Mouse (Mus musculus): ENCODE data around the gene 4930558K02Rik.

4930558K02Rik gene

GRCm38 (mm10) chr1:161951009-161951779 is 28.2 kb downstream of the 4930558K02Rik start:
- DNase-seq (ENCODE audit: low spot score): no peak

DNA sequence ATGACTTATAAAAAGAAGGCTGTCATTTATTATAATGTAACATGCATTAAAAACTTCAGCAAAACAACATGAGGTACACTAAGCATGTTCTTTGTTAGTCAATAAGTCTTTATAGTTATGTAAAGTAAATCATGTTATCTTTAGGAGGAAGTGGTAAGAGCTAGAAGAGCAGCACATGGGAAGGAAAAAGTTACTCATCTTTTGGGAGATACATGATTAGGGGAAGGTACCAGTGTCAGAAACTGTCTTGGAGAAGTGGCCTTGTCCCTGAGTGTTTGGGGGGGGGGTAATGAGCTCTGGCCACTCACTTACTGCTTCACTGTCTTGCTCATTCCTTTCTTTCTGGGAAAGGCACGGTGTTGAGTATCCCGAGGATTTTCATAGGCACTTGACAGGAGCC is 37.4 kb downstream of the 4930558K02Rik start:
- DNase-seq (ENCODE audit: low spot score): no peak

DNA sequence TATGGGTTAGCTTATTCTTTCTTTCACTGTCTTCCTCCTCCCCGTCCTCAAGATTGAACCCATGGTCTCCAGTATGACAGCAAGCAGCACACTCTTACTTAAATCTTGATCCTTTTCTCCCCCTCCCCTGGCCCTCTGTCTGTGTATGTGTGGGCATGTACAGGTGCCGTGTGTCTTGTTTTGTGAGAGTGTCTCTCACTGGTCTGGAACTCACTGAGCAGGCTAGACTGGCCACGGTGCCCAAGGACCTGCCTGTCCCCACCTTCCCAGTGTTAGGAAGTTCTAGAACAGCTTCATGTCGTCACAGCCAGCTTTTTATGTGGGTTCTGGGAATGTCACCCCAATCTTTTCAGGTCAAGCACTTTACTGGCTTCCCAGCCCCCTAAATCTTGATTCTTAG is 47.1 kb downstream of the 4930558K02Rik start:
- no peak for DNase-seq (ENCODE audit: low spot score)

DNA sequence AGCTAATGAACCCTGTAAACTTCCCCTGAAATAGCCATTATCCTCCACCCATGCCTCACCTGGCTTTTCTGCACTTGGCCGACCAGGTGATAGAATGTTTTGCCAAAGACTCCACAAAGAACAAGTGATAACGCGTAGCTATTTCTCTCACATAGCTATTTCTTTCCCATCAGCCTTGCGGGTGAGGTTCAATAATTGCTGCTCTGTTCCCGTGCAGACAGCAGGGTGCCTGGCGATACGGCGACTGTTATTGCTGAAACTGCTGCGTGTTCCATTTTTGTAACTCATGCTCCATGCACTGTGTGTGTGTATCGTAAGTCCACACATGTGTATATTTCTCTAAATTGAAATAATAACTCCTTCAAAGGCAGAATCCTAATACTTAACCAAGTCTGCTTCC is 47.6 kb downstream of the 4930558K02Rik start:
- no peak for DNase-seq (ENCODE audit: low spot score)

- no peak for DNase-seq (ENCODE audit: low spot score)
Observed at GRCm38 (mm10) chr1:161931313-161931712, 48.1 kb downstream of the 4930558K02Rik start.

DNA sequence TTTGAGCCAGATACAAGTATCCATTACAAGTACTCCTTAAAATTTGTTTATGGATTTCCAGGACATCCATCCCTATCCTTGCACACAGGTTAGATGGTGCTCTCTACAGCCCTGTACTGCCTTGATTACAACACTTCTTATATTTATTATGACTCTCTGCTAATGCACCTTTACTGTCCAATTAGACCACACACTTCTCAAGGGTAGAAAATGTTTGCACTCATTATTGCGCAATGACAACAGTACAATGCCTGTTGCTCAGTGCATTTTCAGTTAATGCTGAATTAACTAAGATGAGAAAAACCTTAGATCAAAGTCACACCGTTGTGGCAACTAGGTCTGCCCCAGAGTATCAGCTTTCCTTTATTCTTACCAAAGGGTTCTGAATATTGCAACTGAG is 51.5 kb downstream of the 4930558K02Rik start:
- DNase-seq (ENCODE audit: low spot score): no peak

- DNase-seq (ENCODE audit: low spot score): no peak
Observed at GRCm38 (mm10) chr1:161925281-161925805, 54.1 kb downstream of the 4930558K02Rik start.

DNA sequence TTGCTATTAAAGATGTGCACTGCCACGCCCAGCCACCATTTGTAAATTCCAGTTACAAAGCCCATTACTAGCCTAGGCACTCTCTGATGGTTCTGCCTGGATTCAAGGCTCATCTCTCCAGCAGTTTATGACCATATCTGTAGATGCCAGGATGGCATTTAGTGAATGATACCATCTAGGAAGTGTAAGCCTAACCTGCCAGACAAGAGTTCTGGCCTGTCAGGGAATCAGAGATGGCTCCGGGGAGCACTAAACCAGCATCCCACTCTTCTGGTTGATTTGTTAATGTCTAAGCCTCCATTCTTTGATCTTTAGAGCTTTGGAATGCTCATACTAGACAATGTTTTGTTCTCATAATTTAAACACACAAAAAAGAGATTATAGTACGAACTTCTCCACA is 55.1 kb downstream of the 4930558K02Rik start:
- DNase-seq (ENCODE audit: low spot score): no peak

GRCm38 (mm10) chr1:161921928-161922327 is 57.5 kb downstream of the 4930558K02Rik start:
- DNase-seq (ENCODE audit: low spot score): no peak

- DNase-seq (ENCODE audit: low spot score): no peak
Observed at GRCm38 (mm10) chr1:161920475-161921454, 58.7 kb downstream of the 4930558K02Rik start.

GRCm38 (mm10) chr1:161919594-161919993 is 59.8 kb downstream of the 4930558K02Rik start:
- DNase-seq (ENCODE audit: low spot score): no peak

DNA sequence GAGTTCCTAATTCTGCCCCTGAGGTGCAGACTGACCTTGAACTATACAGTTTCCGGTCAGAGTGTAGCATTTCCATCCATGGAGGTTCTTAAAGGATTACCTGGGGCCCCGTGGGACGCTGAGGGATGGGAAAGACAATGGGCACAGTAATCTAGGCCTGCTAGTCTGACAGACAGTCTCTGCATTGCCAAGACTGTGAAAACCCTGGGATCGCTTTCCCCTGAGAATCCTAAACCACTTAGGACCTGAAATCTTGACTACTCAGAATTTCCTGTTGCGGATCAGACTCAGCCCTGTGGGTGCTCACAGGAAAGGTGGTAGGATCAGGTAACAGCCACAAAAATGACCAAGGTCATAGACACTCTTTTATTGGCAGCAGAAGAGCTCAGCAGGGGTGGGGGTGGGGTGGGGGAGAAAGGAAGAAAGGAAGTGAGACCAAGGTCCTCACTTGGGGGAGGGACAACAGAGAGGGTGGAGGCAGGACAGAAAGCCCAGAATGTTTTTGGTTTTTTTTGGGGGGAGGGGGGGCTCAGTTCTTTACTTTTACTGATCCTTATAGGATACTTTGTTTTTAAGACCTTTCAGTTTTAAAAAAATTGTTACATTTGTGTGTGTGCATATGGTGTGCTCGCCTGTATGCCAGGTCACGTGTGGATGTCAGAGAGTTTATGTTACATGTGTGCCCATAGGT is 60.6 kb downstream of the 4930558K02Rik start:
- DNase-seq (ENCODE audit: low spot score): no peak

GRCm38 (mm10) chr1:161917940-161918484 is 61.4 kb downstream of the 4930558K02Rik start:
- no peak for DNase-seq (ENCODE audit: low spot score)

DNA sequence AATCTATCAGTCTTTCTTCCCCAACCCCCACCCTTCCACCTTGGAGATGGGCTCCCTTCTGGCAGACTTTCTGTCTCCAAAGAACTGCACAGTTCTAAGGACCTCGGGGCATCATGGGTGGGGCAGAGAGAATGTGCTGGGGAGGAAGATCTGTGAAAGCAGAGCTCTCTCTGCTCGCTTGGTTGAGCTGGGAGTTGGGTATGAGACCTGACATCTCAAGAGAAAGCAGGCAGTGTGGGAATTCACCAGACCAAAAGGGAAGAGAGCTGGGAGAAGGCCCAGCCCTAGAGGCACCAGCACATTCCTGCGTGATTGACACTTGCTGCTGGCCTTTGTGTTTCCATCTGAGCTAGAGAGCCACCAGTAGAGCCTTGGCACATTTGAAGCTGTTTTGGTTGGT is 63.4 kb downstream of the 4930558K02Rik start:
- no peak for DNase-seq (ENCODE audit: low spot score)

GRCm38 (mm10) chr1:161913648-161913984 is 65.8 kb downstream of the 4930558K02Rik start:
- DNase-seq (ENCODE audit: low spot score): no peak

GRCm38 (mm10) chr1:161912940-161913647 is 66.3 kb downstream of the 4930558K02Rik start:
- no peak for DNase-seq (ENCODE audit: low spot score)

- no peak for DNase-seq (ENCODE audit: low spot score)
Observed at GRCm38 (mm10) chr1:161909074-161909473, 70.4 kb downstream of the 4930558K02Rik start.

- no peak for DNase-seq (ENCODE audit: low spot score)
Observed at GRCm38 (mm10) chr1:161907795-161908457, 71.5 kb downstream of the 4930558K02Rik start.

DNA sequence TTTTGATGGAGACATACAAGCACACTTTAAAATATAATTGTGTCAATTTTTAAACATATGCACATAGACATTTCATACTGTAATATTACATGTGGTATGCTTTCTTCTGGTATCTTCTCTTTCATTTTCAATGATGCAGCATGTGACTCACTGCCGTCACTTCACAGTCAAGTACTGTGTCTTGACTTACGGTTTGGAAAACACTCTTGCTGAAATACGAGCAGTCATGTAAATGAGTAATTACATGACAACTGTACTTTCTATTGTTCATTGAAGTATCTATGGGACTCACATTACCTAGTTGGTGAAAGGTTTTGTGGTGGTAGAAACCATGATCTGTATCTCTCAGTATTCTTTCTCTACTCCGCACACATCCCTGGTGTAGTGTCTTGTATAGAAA is 72.3 kb downstream of the 4930558K02Rik start:
- no peak for DNase-seq (ENCODE audit: low spot score)

- no peak for DNase-seq (ENCODE audit: low spot score)
Observed at GRCm38 (mm10) chr1:161902692-161903452, 76.6 kb downstream of the 4930558K02Rik start.

All from spleen, adult 12 weeks (tissue).